Mouse (Mus musculus): ENCODE measurements at regions not wholly inside any gene's neighbourhood (a gene's known extent, or its start where the extent isn't known, plus 50 kb on each side); places are given as distances from the start of the nearest gene placed in this dataset.

DNA sequence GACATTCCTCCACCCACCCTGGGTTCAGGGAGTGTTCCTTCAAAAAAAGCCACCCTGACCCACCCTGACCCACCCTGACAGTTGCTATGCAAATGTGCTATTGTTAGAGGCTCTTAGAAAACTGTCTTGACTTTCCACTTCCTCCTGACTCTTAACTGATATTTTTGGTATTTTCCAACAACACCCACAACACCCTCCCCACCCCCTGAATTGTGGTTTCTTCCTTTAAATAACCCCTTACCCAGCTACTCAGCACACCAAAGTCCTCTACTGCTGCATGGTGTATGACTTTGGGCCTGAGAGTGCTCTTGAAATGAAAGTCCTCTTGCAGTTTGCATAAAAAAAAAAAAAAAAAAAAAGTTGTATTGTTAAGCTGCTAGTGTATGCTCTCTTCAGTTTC is 1144.3 kb upstream of the Slc7a12 start:
- no peak for DNase-seq (ENCODE audit: low read depth, low spot score)

DNA sequence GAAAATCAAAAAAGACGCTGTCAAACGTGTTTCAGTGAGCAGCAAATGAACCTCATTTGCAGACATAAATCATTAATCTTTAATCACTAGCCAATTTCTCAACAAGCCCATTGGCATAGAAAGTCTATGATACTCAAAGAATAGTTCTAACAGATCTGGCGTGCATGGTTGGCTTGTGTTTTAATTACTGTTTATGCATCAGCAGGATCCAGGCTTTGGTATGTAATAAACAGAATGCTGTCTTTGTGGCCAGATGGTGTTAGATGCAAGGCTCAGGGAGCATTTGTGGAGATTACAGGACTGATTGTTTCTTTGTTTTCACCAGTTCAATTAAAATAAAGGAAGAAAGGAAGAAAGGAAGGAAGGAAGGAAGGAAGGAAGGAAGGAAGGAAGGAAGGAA is 1094.3 kb upstream of the Slc7a12 start:
- peak; percentile 18 for DNase-seq (ENCODE audit: low read depth, low spot score)

Data from brain, adult 2 months (tissue).